24 mouse cellular contexts compared by ENCODE assay signal in the genomic region with DNA sequence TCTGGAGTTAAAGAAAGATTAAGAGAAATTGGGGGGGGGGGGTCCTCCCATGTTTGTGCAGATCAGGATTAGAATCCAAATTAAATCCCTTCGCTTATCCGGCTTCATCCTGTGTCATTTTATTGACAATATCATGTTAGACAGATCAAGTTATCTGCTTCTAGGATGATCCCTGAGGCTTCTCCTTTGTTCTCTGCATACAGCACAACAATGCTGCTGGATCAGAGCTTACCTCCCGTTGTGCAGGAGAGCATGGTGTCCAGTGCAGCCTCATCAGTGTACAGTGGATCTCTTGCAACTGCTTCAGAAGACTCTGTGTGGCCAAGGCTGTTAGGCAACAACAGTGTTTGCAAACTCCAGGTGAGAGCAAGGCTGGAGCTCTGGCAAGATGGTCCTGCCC.
DNase-seq lines count a peak whose midpoint lies in the region; ATAC-seq and TF ChIP-seq lines count a peak whose summit lies in the region.
"Had no signal": no experiment of that assay in that cellular context is flagged by ENCODE, and none has a peak within 500 bp of the region (broad histone marks: within the 10 kb centered on the region; RNA-seq: fewer than 3 reads in every experiment).

No protein-coding gene starts in this region.

- WGBS in midbrain, embryonic 10.5 days, result 50% methylated on average over 3 of the region's 3 CpGs
- WGBS in midbrain, postnatal 0 days, result 14% methylated on average over 3 of the region's 3 CpGs
- WGBS in midbrain, embryonic 13.5 days, result 24% methylated on average over 3 of the region's 3 CpGs

- no peak for TF ChIP-seq CTCF in midbrain, postnatal 0 days (IDR thresholded peaks at IDR 0.05)

- peaks cover 2% of the 10 kb centered on the region for H3K9me3 ChIP-seq in midbrain, embryonic 10.5 days (replicated peaks)
- no peaks in the 10 kb centered on the region for H3K9me3 ChIP-seq in midbrain, postnatal 0 days (ENCODE audit: low read length)
- H3K9me3 ChIP-seq in midbrain, embryonic 13.5 days, result 0 out of 2 replicates have a peak, but pooled peaks cover 3% of the 10 kb centered on the region
- H3K9me3 ChIP-seq: embryonic facial prominence, embryonic 13.5 days; forebrain, embryonic 12.5 days; hindbrain, embryonic 12.5 days; hindbrain, embryonic 15.5 days had no signal

- 0 out of 2 replicates have a peak overlapping the region, but pooled peaks have one; percentile 13 for H3K27ac ChIP-seq in midbrain, embryonic 10.5 days (replicated peaks)
- H3K27ac ChIP-seq in midbrain, postnatal 0 days (ENCODE audit: low read depth, low read length), result no peak overlapping the region
- H3K27ac ChIP-seq in midbrain, embryonic 13.5 days, result no peak overlapping the region
- H3K27ac ChIP-seq: embryonic facial prominence, embryonic 10.5 days; embryonic facial prominence, embryonic 13.5 days; forebrain, embryonic 12.5 days; gastrocnemius, adult 2 months; hindbrain, embryonic 12.5 days; hindbrain, embryonic 15.5 days had no signal

- no peaks in the 10 kb centered on the region; the same call in 1 of the 2 replicates for H3K27me3 ChIP-seq in midbrain, embryonic 10.5 days (ENCODE audit: low read depth, poor library complexity, severe bottlenecking)
- H3K27me3 ChIP-seq in midbrain, postnatal 0 days (ENCODE audit: insufficient read depth, low read length), result no peaks in the 10 kb centered on the region
- 0 out of 2 replicates have a peak, but pooled peaks cover 2% of the 10 kb centered on the region for H3K27me3 ChIP-seq in midbrain, embryonic 13.5 days
- H3K27me3 ChIP-seq: embryonic facial prominence, embryonic 13.5 days; forebrain, embryonic 12.5 days; hindbrain, embryonic 12.5 days; hindbrain, embryonic 15.5 days had no signal

- DNase-seq in midbrain, embryonic 10.5 days (ENCODE audit: low spot score), result no peak
- DNase-seq in midbrain, postnatal 0 days (ENCODE audit: low spot score), result no peak
- DNase-seq in retina, embryonic 14.5 days (ENCODE audit: low spot score), result peak; percentile 12
- DNase-seq in right cerebral cortex, adult 18-20 months, result no peak
- DNase-seq in frontal cortex, adult 2 months (ENCODE audit: extremely low spot score in 1 of 2, low spot score in 1 of 2), result no peak
- DNase-seq: adrenal gland, postnatal 10 days; adrenal gland, postnatal 36 days; cerebellum, adult 11 months; cerebellum, adult 2 months; cerebellum, postnatal 10 days; cerebellum, postnatal 36 days; embryo, embryonic 11 days; gastrocnemius, adult 2 months; gastrocnemius, postnatal 14 days; heart, adult 11 months had no signal

- H3K4me2 ChIP-seq in midbrain, postnatal 0 days (ENCODE audit: low read depth, low read length, poor library complexity, severe bottlenecking), result no peak overlapping the region
- no peak overlapping the region for H3K4me2 ChIP-seq in midbrain, embryonic 13.5 days (replicated peaks)
- H3K4me2 ChIP-seq: embryonic facial prominence, embryonic 13.5 days; forebrain, embryonic 12.5 days; heart, embryonic 11.5 days; hindbrain, embryonic 12.5 days; hindbrain, embryonic 15.5 days had no signal

- no peak overlapping the region for H3K4me3 ChIP-seq in midbrain, embryonic 10.5 days
- H3K4me3 ChIP-seq in midbrain, postnatal 0 days (ENCODE audit: low read depth, low read length), result no peak overlapping the region
- H3K4me3 ChIP-seq in midbrain, embryonic 13.5 days (replicated peaks), result no peak overlapping the region
- H3K4me3 ChIP-seq: embryonic facial prominence, embryonic 10.5 days; embryonic facial prominence, embryonic 13.5 days; erythroblast, embryonic 14.5 days; forebrain, embryonic 12.5 days; gastrocnemius, adult 2 months; hindbrain, embryonic 12.5 days; hindbrain, embryonic 15.5 days had no signal

- H3K4me1 ChIP-seq in midbrain, embryonic 10.5 days, result peaks cover 6% of the 10 kb centered on the region; the same call in 1 of the 2 replicates
- H3K4me1 ChIP-seq in midbrain, postnatal 0 days (ENCODE audit: insufficient read depth, low read length), result no peaks in the 10 kb centered on the region
- H3K4me1 ChIP-seq in midbrain, embryonic 13.5 days (replicated peaks), result peaks cover 7% of the 10 kb centered on the region
- H3K4me1 ChIP-seq: embryonic facial prominence, embryonic 10.5 days; embryonic facial prominence, embryonic 13.5 days; forebrain, embryonic 12.5 days; hindbrain, embryonic 12.5 days; hindbrain, embryonic 15.5 days had no signal

- ATAC-seq in midbrain, postnatal 0 days (ENCODE audit: low FRiP score), result no peak
- peak; percentile 80 for ATAC-seq in midbrain, embryonic 13.5 days
- ATAC-seq: forebrain, embryonic 16.5 days had no signal

- H3K9ac ChIP-seq in midbrain, postnatal 0 days (replicated peaks; ENCODE audit: low read length, poor library complexity, severe bottlenecking), result no peak overlapping the region
- H3K9ac ChIP-seq in midbrain, embryonic 13.5 days (replicated peaks), result no peak overlapping the region
- H3K9ac ChIP-seq: embryonic facial prominence, embryonic 13.5 days; forebrain, embryonic 12.5 days; hindbrain, embryonic 12.5 days; hindbrain, embryonic 15.5 days had no signal

- H3K36me3 ChIP-seq in midbrain, embryonic 10.5 days, result no peaks in the 10 kb centered on the region
- H3K36me3 ChIP-seq in midbrain, postnatal 0 days (ENCODE audit: insufficient read depth, low read length), result no peaks in the 10 kb centered on the region
- H3K36me3 ChIP-seq in midbrain, embryonic 13.5 days, result no peaks in the 10 kb centered on the region
- H3K36me3 ChIP-seq: embryonic facial prominence, embryonic 10.5 days; embryonic facial prominence, embryonic 13.5 days; forebrain, embryonic 12.5 days; hindbrain, embryonic 12.5 days; hindbrain, embryonic 15.5 days had no signal
